Mouse (Mus musculus): ENCODE measurements around the gene Asb4. TPM values are rescaled to one million over a fixed set of nuclear protein-coding genes. Genes with fewer than 3 reads are reported as not detected.

Gene Asb4
- polyA plus RNA-seq, 2 experiments = 31.4 to 43.9 TPM

DNA sequence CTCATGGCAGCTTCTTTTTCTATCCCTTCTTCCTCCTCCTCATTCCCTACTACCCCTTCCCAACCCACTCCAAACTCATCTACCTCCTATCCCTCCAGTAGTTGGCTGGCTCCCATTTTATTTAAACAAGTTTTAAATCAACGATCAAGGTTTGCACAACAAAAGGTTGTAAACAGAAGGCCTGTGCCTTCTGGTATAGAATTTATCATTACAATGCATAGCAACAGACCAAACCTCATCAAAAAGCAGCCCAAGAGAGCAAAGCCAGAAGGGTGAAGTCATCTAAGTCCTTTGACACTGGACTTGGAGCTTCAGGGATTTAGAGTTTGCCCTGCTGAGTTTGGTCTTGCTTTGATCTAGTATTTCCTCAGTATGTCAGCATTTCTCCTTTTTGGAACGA, 97.9 kb downstream of the Asb4 start:
- Histone ChIP-seq H3K9ac (ENCODE audit: low read depth, low read length, severe bottlenecking) (no peak overlapping the region), H3K27ac (replicated peaks; ENCODE audit: low read depth, low read length) (no peak overlapping the region), H3K4me2 (replicated peaks; ENCODE audit: low read depth, low read length, severe bottlenecking) (no peak overlapping the region), H3K4me3 (replicated peaks; ENCODE audit: low read length) (no peak overlapping the region), H3K4me1 (ENCODE audit: control insufficient read depth, insufficient read depth, low read length) (no peaks in the 10 kb centered on the region), H3K36me3 (ENCODE audit: control insufficient read depth, insufficient read depth, low read length) (no peaks in the 10 kb centered on the region), H3K9me3 (ENCODE audit: control insufficient read depth, low read length) (no peaks in the 10 kb centered on the region), H3K27me3 (ENCODE audit: control insufficient read depth, insufficient read depth, low read length) (no peaks in the 10 kb centered on the region)
- DNase-seq (ENCODE audit: low spot score) = no peak
- no peak for TF ChIP-seq POLR2A (IDR thresholded peaks at IDR 0.05; ENCODE audit: borderline replicate concordance, extremely low read depth, insufficient read depth, insufficient read length)
- 94% methylated on average over 2 of the region's 2 CpGs for WGBS
- no peak for ATAC-seq (ENCODE audit: low FRiP score, low read depth)

DNA sequence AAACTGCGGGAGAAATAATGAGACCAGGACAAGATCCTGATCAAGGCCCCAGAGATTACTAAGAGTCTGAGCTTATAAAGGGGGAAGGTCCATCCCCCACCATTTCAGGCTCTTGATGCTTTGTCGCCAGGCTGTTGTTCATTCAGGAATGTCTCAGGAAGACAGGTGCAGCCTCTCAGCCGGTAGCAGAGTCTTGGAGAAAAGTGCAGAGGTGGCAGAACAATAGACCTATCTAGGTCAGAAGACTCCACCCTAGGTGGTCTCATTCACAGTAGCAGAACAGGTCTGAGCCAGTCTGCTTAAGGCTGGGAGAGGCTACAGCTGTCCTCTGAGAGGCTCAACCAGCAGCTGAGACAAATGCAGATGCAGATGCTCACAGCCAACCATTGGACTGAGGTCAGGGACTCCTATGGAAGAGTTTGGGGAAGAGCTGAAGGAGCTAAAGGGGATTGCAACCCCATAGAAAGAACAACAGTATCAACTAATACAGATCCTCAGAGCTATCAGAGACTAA, 99.1 kb downstream of the Asb4 start:
- 72% methylated on average over 3 of the region's 3 CpGs for WGBS

More for the DNA sequence above, 99.1 kb downstream of the Asb4 start:
- DNase-seq (ENCODE audit: low spot score) (no peak), ATAC-seq (ENCODE audit: low FRiP score, low read depth) (no peak)
- Histone ChIP-seq H3K9ac (ENCODE audit: low read depth, low read length, severe bottlenecking) (no peak overlapping the region), H3K4me1 (ENCODE audit: control insufficient read depth, insufficient read depth, low read length) (no peaks in the 10 kb centered on the region), H3K4me3 (replicated peaks; ENCODE audit: low read length) (no peak overlapping the region), H3K27me3 (ENCODE audit: control insufficient read depth, insufficient read depth, low read length) (no peaks in the 10 kb centered on the region), H3K4me2 (replicated peaks; ENCODE audit: low read depth, low read length, severe bottlenecking) (no peak overlapping the region), H3K36me3 (ENCODE audit: control insufficient read depth, insufficient read depth, low read length) (no peaks in the 10 kb centered on the region), H3K27ac (replicated peaks; ENCODE audit: low read depth, low read length) (no peak overlapping the region), H3K9me3 (ENCODE audit: control insufficient read depth, low read length) (no peaks in the 10 kb centered on the region)
- no peak for TF ChIP-seq POLR2A (IDR thresholded peaks at IDR 0.05; ENCODE audit: borderline replicate concordance, extremely low read depth, insufficient read depth, insufficient read length)

Other genes starting within 250 kb of the Asb4 start
- gene Pon1, start 189.4 kb upstream of the Asb4 start, polyA plus RNA-seq (2012; rRNA removed) = not detected in 2 replicates
- not detected in 2 replicates for gene Pon1, start 189.4 kb upstream of the Asb4 start, polyA plus RNA-seq (2014; fragmentation: Nextera tagmentation; extraction: Ambion mirVana)
- gene Pon3, start 127.1 kb upstream of the Asb4 start, polyA plus RNA-seq (2012; rRNA removed) = 6.8 and 7.2 TPM in 2 replicates
- gene Pon3, start 127.1 kb upstream of the Asb4 start, polyA plus RNA-seq (2014; fragmentation: Nextera tagmentation; extraction: Ambion mirVana) = 7.3 and 7.4 TPM in 2 replicates
- 20.5 and 21.1 TPM in 2 replicates for gene Pon2, start 84.9 kb upstream of the Asb4 start, polyA plus RNA-seq (2012; rRNA removed)
- 27.0 and 28.4 TPM in 2 replicates for gene Pon2, start 84.9 kb upstream of the Asb4 start, polyA plus RNA-seq (2014; fragmentation: Nextera tagmentation; extraction: Ambion mirVana)
- 2.4 and 3.0 TPM in 2 replicates for gene Pdk4, start 112.9 kb downstream of the Asb4 start, polyA plus RNA-seq (2012; rRNA removed)
- 2.0 and 3.3 TPM in 2 replicates for gene Pdk4, start 112.9 kb downstream of the Asb4 start, polyA plus RNA-seq (2014; fragmentation: Nextera tagmentation; extraction: Ambion mirVana)